Mouse (Mus musculus) splenic B cell, adult 2 months (primary cell): ENCODE results near the gene Neu4.
"Not testable (repeated sequence)": the region's sequence is repeated elsewhere in the genome, so short reads cannot be mapped to it uniquely, and the experiment has no call there.

Experiments used
- DNase-seq: peaks from one replicate; pipeline ENCODE4 v3.0.0-alpha.2; 2011; ENCODE audit warnings: low read depth, low spot score
- H3K27me3 ChIP-seq: 2 replicates; pipeline ENCODE4 v1.6.1; 2012; ENCODE audit warnings: mild to moderate bottlenecking, low read length, moderate library complexity, mixed read lengths; ENCODE audit not compliant: control insufficient read depth, poor library complexity, insufficient read depth, severe bottlenecking
- H3K36me3 ChIP-seq: 2 replicates; pipeline ENCODE4 v1.6.1; 2012; ENCODE audit warnings: mild to moderate bottlenecking, low read length, moderate library complexity, mixed read lengths; ENCODE audit not compliant: control insufficient read depth, poor library complexity, insufficient read depth, severe bottlenecking

The Neu4 gene

GRCm38 (mm10) chr1:94020151-94020550 is at the start of gene Neu4:
Gene Neu4, plus strand, starts transcription at chr1:94020451.
- no peak for DNase-seq
- no peaks in the 10 kb centered on the region for H3K27me3 ChIP-seq
- H3K36me3 ChIP-seq = no peaks in the 10 kb centered on the region

GRCm38 (mm10) chr1:93970797-93971196 is 49.5 kb upstream of the Neu4 start:
- not testable (repeated sequence) for DNase-seq, H3K27me3 ChIP-seq, H3K36me3 ChIP-seq

GRCm38 (mm10) chr1:93975764-93976163 is 44.5 kb upstream of the Neu4 start:
- H3K27me3 ChIP-seq, H3K36me3 ChIP-seq, DNase-seq: not testable (repeated sequence)

- not testable (repeated sequence) for DNase-seq, H3K36me3 ChIP-seq, H3K27me3 ChIP-seq
Measured at GRCm38 (mm10) chr1:93978287-93978686, 42.0 kb upstream of the Neu4 start.

- not testable (repeated sequence) for H3K27me3 ChIP-seq, DNase-seq, H3K36me3 ChIP-seq
Measured at GRCm38 (mm10) chr1:93980932-93981331, 39.3 kb upstream of the Neu4 start.

GRCm38 (mm10) chr1:93986167-93986566 is 34.1 kb upstream of the Neu4 start:
- DNase-seq = no peak
- no peaks in the 10 kb centered on the region for H3K27me3 ChIP-seq
- no peaks in the 10 kb centered on the region for H3K36me3 ChIP-seq

- Histone ChIP-seq H3K27me3 (no peaks in the 10 kb centered on the region), H3K36me3 (no peaks in the 10 kb centered on the region)
- DNase-seq = no peak
Measured at GRCm38 (mm10) chr1:93988786-93989185, 31.5 kb upstream of the Neu4 start.

- DNase-seq, H3K36me3 ChIP-seq, H3K27me3 ChIP-seq: not testable (repeated sequence)
Measured at GRCm38 (mm10) chr1:93990209-93990608, 30.0 kb upstream of the Neu4 start, which contains the start of gene Gal3st2c. Gene Gal3st2c, plus strand, starts transcription at chr1:93990509.

GRCm38 (mm10) chr1:93991068-93991467 is 29.2 kb upstream of the Neu4 start:
- H3K27me3 ChIP-seq, H3K36me3 ChIP-seq, DNase-seq: not testable (repeated sequence)

- DNase-seq, H3K27me3 ChIP-seq, H3K36me3 ChIP-seq: not testable (repeated sequence)
Measured at GRCm38 (mm10) chr1:93991491-93991890, 28.8 kb upstream of the Neu4 start.

GRCm38 (mm10) chr1:94001023-94001422 is 19.2 kb upstream of the Neu4 start:
- no peaks in the 10 kb centered on the region for H3K36me3 ChIP-seq
- no peak for DNase-seq

GRCm38 (mm10) chr1:94005954-94006506 is 14.2 kb upstream of the Neu4 start:
- H3K36me3 ChIP-seq, DNase-seq, H3K27me3 ChIP-seq: not testable (repeated sequence)

More at GRCm38 (mm10) chr1:94001023-94001422, 19.2 kb upstream of the Neu4 start:
- no peaks in the 10 kb centered on the region for H3K27me3 ChIP-seq

- H3K36me3 ChIP-seq, H3K27me3 ChIP-seq, DNase-seq: not testable (repeated sequence)
Measured at GRCm38 (mm10) chr1:94008826-94009225, 11.4 kb upstream of the Neu4 start.

GRCm38 (mm10) chr1:94011643-94012042 is 8.6 kb upstream of the Neu4 start:
- Histone ChIP-seq H3K36me3 (no peaks in the 10 kb centered on the region), H3K27me3 (no peaks in the 10 kb centered on the region)
- DNase-seq = no peak

GRCm38 (mm10) chr1:94027506-94028108 is 7.4 kb downstream of the Neu4 start:
- Histone ChIP-seq H3K27me3 (no peaks in the 10 kb centered on the region), H3K36me3 (no peaks in the 10 kb centered on the region)
- DNase-seq = no peak

- Histone ChIP-seq H3K27me3 (no peaks in the 10 kb centered on the region), H3K36me3 (no peaks in the 10 kb centered on the region)
- DNase-seq = no peak
Measured at GRCm38 (mm10) chr1:94028741-94029140, 8.5 kb downstream of the Neu4 start.
